In the genomic region with DNA sequence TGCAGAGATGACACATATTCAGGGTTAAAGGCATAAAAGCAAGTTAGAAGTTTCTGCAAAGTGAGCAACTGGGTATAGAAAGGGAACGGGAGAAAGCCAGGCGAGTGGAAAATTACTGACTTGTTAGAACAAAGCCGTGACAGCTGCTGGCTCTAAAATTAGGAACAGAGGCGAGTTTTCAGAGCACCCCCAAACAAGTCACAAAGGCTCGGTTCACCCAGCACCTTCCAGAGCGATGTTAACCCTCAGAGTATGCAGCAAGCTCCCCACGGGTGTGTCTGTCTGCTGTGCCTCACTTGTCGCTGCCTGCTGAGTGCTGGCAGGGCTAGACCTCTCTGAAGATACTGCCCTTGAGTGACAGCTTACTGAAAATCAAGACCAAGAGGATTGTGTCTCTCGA, we compare ENCODE assay signal across 20 mouse cellular contexts. TPM values are rescaled to one million over a fixed set of nuclear protein-coding genes. Genes with fewer than 3 reads are reported as not detected.
DNase-seq lines count a peak whose midpoint lies in the region; ATAC-seq and TF ChIP-seq lines count a peak whose summit lies in the region.
"Had no signal": no experiment of that assay in that cellular context is flagged by ENCODE, and none has a peak within 500 bp of the region (broad histone marks: within the 10 kb centered on the region; RNA-seq: fewer than 3 reads in every experiment).

No protein-coding gene starts in this region.

- peak overlapping the region; percentile 54 for H3K9ac ChIP-seq in heart, embryonic 14.5 days (ENCODE audit: low read length)
- H3K9ac ChIP-seq: lung, embryonic 15.5 days; neural tube, embryonic 12.5 days had no signal

- no peak overlapping the region for H3K4me3 ChIP-seq in heart, embryonic 14.5 days (ENCODE audit: control insufficient read depth in 1 of 2, insufficient read depth in 1 of 2, low read depth in 1 of 2, low read length in 2 of 2)
- no peak overlapping the region for H3K4me3 ChIP-seq in olfactory bulb, adult 2 months (ENCODE audit: insufficient read depth, low read depth, low read length)
- H3K4me3 ChIP-seq: lung, embryonic 15.5 days; neural tube, embryonic 12.5 days had no signal

- no peak for TF ChIP-seq POLR2A in olfactory bulb, adult 2 months (IDR thresholded peaks at IDR 0.05; ENCODE audit: insufficient read depth, low read depth, low read length)

- peak overlapping the region; percentile 79 to 82 for H3K27ac ChIP-seq in heart, embryonic 14.5 days (replicated peaks in 1 of 2; ENCODE audit: control insufficient read depth in 1 of 2, insufficient read depth in 1 of 2, low read depth in 2 of 2, low read length in 2 of 2)
- H3K27ac ChIP-seq in olfactory bulb, adult 2 months (ENCODE audit: insufficient read depth, low read depth, low read length) = peak overlapping the region; percentile 91
- H3K27ac ChIP-seq: hindbrain, postnatal 0 days; lung, embryonic 15.5 days; neural tube, embryonic 12.5 days had no signal

- TF ChIP-seq CTCF in olfactory bulb, adult 2 months (IDR thresholded peaks at IDR 0.05; ENCODE audit: insufficient read depth, low read depth, low read length) = no peak

- ATAC-seq in heart, embryonic 14.5 days (ENCODE audit: insufficient number of reproducible peaks, insufficient read depth, low FRiP score, low read depth) = 0 out of 2 replicates have a peak, but pooled peaks have one; percentile 54
- ATAC-seq: hindbrain, postnatal 0 days; midbrain, embryonic 16.5 days had no signal

- H3K4me1 ChIP-seq in heart, embryonic 14.5 days (ENCODE audit: control insufficient read depth in 2 of 2, insufficient read depth in 2 of 2, low read length in 2 of 2) = peaks cover 3 to 5% of the 10 kb centered on the region in 2 experiments; a peak in 3 of 4 replicates
- H3K4me1 ChIP-seq in olfactory bulb, adult 2 months (ENCODE audit: control insufficient read depth, insufficient read depth, low read length) = peaks cover 18% of the 10 kb centered on the region
- H3K4me1 ChIP-seq: lung, embryonic 15.5 days had no signal

- H3K27me3 ChIP-seq in heart, embryonic 14.5 days (ENCODE audit: control insufficient read depth, insufficient read depth, low read length) = no peaks in the 10 kb centered on the region
- H3K27me3 ChIP-seq: lung, embryonic 15.5 days; neural tube, embryonic 12.5 days had no signal

- 21% methylated on average over 9 of the region's 9 CpGs for WGBS in heart, embryonic 14.5 days
- 10% methylated on average over 9 of the region's 9 CpGs for WGBS in olfactory bulb, adult 2 months

- DNase-seq in adrenal gland, adult 2 months = peak; percentile 33
- DNase-seq in adrenal gland, postnatal 14 days = no peak
- no peak for DNase-seq in heart, adult 11 months
- peak; percentile 76 for DNase-seq in right cerebral cortex, adult 18-20 months
- no peak for DNase-seq in right cerebral cortex, postnatal 14 days
- DNase-seq in thymus, postnatal 36 days = no peak
- DNase-seq: cerebellum, adult 11 months; heart, adult 18-20 months; kidney, adult 8-10 months; kidney, postnatal 4 days had no signal

- peak overlapping the region; percentile 34 for H3K4me2 ChIP-seq in heart, embryonic 14.5 days (ENCODE audit: low read length)
- H3K4me2 ChIP-seq: lung, embryonic 15.5 days; neural tube, embryonic 12.5 days had no signal

- no peaks in the 10 kb centered on the region for H3K9me3 ChIP-seq in heart, embryonic 14.5 days (ENCODE audit: control insufficient read depth, low read length)
- H3K9me3 ChIP-seq: lung, embryonic 15.5 days; neural tube, embryonic 12.5 days had no signal

- no peaks in the 10 kb centered on the region for H3K36me3 ChIP-seq in heart, embryonic 14.5 days (ENCODE audit: control insufficient read depth, insufficient read depth, low read length)
- H3K36me3 ChIP-seq: lung, embryonic 15.5 days; neural tube, embryonic 12.5 days had no signal

RNA-seq across cellular contexts. Expression of gene Gins3, which starts 26.0 kb away (rescaled TPM):
- 1 to 10 TPM; 2.0 to 2.8 TPM for total RNA-seq in adrenal gland, adult 2 months (2021)
- polyA plus RNA-seq in adrenal gland, adult 2 months (2012; rRNA removed) = 1.2 and 1.7 TPM in 2 replicates
- total RNA-seq in adrenal gland, postnatal 14 days (2021) = 2.9 and 4.1 TPM in 2 replicates
- 13.8 and 13.9 TPM in 2 replicates for polyA plus RNA-seq in heart, embryonic 14.5 days (2014; fragmentation: Nextera tagmentation; extraction: Ambion mirVana)
- polyA plus RNA-seq in olfactory bulb, adult 2 months (2012; ENCODE audit: insufficient read depth, insufficient read length, low replicate concordance, missing spikeins) = not detected in 2 replicates

RNA-seq across cellular contexts. Expression of gene Prss54, which starts 31.1 kb away (rescaled TPM):
- not detected for total RNA-seq in adrenal gland, adult 2 months (2021)
- polyA plus RNA-seq in adrenal gland, adult 2 months (2012; rRNA removed) = not detected in 2 replicates
- total RNA-seq in adrenal gland, postnatal 14 days (2021) = not detected in 2 replicates
- polyA plus RNA-seq in heart, embryonic 14.5 days (2014; fragmentation: Nextera tagmentation; extraction: Ambion mirVana) = not detected in 2 replicates
- polyA plus RNA-seq in olfactory bulb, adult 2 months (2012; ENCODE audit: insufficient read depth, insufficient read length, low replicate concordance, missing spikeins) = not detected in 2 replicates
- total RNA-seq: common myeloid progenitor, adult 5-6 weeks; ES-E14; heart, adult 18-20 months; hindbrain, postnatal 0 days; liver, adult 2 months; megakaryocyte progenitor cell, adult 5-6 weeks had no signal
- polyA plus RNA-seq: hindbrain, postnatal 0 days; liver, adult 2 months; lung, embryonic 15.5 days; midbrain, embryonic 16.5 days; neural tube, embryonic 12.5 days had no signal

Comparison
In these comparisons a context has a peak if more than half of its experiments do, and no peak if none do; other contexts are left out.
1. DNase-seq: peak in adrenal gland, adult 2 months (single experiment) and right cerebral cortex, adult 18-20 months (single experiment); none in adrenal gland, postnatal 14 days (single experiment), heart, adult 11 months (single experiment), right cerebral cortex, postnatal 14 days (single experiment) and thymus, postnatal 36 days (0 of 2).